Mouse (Mus musculus): ENCODE results near the gene Cyp51.

DNA sequence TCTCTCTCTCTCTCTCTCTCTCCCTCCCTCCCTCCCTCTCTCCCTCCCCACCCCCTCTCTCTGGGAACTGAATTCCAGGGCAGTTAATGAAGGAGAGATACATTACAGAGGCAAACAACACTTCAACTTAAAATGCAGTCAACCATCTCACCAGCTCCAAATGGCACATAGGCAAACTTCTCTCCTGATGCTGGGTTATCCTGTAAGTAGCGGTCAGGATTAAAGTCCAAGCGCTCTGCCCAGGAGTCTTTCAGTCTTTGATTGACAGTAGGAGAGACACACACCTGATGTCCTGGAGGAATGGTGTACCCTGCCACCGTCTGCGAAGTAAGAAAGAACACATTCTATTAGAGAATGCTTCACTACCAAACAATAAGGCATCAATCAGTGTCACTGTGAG lies 18.2 kb downstream of the Cyp51 start:
- no peak for TF ChIP-seq MYOD1 (IDR thresholded peaks at IDR 0.05; ENCODE audit: control insufficient read depth in 1 of 3, insufficient read length in 2 of 3, low read depth in 2 of 3)
- TF ChIP-seq USF1 (IDR thresholded peaks at IDR 0.05; ENCODE audit: low read depth), result no peak
- no peak for TF ChIP-seq POLR2A (IDR thresholded peaks at IDR 0.05; ENCODE audit: insufficient read length, low read depth)
- no peak for TF ChIP-seq MYOG (IDR thresholded peaks at IDR 0.05; ENCODE audit: control insufficient read depth in 1 of 3, insufficient read depth in 1 of 3, insufficient read length in 2 of 3, low read depth in 2 of 3)
- TF ChIP-seq POLR2AphosphoS2 (IDR thresholded peaks at IDR 0.05; ENCODE audit: insufficient read length, low read depth), result no peak
- no peak for TF ChIP-seq CEBPB (IDR thresholded peaks at IDR 0.05; ENCODE audit: insufficient read depth, poor library complexity, severe bottlenecking)
- TF ChIP-seq MAX (IDR thresholded peaks at IDR 0.05; ENCODE audit: low read depth), result no peak
- TF ChIP-seq TCF3 (IDR thresholded peaks at IDR 0.05; ENCODE audit: insufficient read length, low read depth), result no peak
- no peak for TF ChIP-seq REST (IDR thresholded peaks at IDR 0.05; ENCODE audit: insufficient read depth, insufficient read length)
- no peak for TF ChIP-seq SRF (IDR thresholded peaks at IDR 0.05; ENCODE audit: control insufficient read depth, insufficient read length, low read depth)
- TF ChIP-seq E2F4 (IDR thresholded peaks at IDR 0.05; ENCODE audit: insufficient read depth), result no peak
- TF ChIP-seq TCF12 (IDR thresholded peaks at IDR 0.05; ENCODE audit: insufficient read depth, poor library complexity, severe bottlenecking), result no peak
